Mouse (Mus musculus) kidney, adult 9 months (tissue): ENCODE data around the gene Tex44.

Experiments
- DNase-seq: peaks from one replicate; pipeline ENCODE4 v3.0.0; 2022

Tex44 gene

DNA sequence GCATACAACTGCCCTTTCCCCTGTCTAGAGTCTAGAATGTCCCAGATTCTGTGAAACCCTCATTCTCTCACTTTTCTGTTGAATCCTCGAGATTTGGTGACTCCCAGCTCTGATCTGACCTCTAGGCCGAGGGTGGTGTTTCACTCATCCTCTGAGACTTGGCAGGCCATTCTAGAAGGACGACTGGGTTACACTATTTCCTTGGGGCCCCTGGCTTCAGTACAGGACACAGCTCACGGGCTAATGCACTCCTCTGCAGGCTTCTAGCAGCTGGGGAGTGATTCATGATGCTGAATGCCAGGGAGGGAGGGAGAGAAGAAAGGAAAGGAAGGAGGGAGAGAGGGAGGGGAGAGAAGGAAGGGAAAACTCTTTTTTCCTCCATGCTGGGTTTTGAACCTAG is 22.1 kb downstream of the Tex44 start:
- DNase-seq = no peak

DNA sequence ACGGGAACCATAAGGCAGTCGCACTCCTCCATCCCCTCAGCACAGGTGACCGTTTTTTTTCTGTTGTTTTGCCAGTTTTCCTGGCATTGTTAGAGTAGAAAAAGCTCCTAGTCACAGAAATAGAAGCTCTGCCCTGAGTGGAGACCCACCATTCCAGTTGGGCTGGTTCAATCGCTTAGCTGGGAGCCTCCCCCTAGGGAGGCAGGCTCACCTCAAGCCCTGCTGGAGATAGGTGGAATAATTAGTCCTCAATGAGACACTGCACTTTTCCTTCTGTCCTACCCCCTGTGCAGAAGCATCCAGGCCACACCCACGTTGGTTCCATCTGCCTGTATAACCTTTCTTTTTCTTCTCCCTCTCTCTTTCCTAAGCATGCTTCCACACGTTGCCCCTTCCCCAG is 23.8 kb downstream of the Tex44 start:
- no peak for DNase-seq

DNA sequence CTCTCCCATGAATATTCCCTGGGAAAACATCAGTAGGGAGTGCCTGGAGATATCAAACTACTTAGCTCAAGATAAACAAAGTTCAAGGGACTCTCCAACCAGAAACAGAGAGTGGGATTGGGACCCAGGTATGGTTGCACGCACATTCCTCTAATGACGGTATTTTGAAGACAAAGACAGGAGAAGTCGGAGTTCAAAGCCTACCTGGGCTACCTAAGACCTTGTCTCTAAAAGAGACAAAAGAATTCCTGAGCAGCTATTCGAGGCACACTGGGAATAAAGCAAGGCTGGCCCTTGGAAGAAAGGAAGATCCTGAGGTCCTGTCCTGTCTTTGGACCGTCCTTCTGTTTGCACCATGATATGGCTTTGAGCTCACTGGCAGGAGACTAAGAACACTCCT is 26.6 kb downstream of the Tex44 start:
- DNase-seq = no peak

DNA sequence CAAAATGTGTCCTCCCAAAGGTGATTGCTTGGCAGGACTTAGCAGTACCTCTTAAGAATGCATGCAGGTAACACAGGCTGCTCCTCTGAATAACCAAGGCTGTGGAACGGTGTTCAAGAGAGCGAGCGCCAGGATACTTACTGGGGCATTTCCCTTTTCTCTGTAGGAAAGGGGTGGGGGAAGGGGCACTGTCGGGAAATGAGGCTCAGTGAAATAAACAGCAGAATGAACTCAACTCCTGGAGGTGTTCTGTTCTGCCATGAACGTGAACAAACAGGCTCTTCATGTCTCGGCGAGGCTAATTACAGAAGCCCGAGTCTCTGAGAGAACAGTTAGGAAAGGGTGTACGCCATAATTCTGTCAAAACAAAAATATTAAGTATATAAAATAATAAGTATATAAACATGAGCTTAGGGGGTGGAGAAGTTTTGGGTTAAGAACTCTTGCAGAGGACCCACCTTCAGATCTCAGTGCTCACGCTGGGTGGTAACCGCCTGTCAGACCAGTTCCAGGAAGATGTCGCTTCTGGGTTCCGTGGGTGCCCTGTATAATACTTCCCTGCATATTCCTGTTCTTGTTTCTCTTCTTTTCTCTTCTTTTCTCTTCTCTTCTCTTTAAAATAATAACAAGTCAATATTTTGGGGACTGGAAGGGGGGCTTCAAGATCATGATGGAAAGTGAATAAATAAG is 30.9 kb downstream of the Tex44 start:
- DNase-seq = no peak

DNA sequence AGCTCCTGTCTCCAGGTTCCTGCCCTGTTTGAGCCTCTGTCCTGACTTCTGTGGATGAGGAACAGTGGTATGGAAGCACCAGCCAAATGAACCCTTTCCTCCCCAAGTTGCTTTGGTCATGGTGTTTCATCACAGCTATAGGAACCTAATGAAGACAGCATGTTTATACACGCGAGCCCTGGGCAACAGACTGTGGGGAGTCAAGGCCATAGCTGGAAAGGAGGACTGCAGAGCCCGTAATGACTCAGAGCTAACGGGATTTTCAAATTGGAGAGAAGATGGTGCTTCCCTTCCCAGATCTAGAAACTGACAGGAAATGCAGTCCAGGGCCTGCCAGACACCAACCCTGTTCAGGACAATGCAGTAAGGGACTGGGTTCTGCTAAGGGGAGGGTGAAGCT is 33.2 kb downstream of the Tex44 start:
- DNase-seq = no peak

DNA sequence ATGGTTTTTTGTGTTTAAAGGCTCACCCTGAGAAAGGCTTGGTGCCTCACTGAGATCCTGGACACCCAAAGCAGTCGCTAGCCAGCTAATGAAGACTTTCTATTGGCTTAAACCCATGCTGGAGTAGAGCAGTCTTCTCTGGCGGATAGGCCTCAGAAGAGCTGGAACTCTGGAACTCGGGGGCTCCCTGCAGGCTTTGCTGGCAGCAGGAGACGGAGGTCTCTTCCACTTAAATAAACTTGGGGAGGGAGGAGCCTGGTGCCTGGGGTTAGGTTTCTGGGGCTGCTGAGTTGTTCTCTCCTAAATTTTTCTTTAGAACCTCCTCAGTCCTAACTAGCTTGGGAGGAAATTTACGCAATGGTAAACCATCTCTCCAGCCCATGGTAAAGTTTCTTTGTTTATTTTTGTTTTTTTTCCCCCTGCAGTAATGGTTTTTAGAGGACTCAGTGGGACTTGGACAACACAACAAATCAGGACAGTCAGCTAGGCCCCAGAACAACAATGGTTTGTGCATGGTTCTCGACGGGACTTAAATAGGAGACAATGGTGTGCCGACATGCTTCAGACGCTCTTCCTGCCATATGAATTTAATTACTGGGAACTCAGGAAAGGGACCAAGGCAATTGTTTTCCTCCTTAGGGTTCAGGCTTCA is 38.2 kb downstream of the Tex44 start:
- no peak for DNase-seq

DNA sequence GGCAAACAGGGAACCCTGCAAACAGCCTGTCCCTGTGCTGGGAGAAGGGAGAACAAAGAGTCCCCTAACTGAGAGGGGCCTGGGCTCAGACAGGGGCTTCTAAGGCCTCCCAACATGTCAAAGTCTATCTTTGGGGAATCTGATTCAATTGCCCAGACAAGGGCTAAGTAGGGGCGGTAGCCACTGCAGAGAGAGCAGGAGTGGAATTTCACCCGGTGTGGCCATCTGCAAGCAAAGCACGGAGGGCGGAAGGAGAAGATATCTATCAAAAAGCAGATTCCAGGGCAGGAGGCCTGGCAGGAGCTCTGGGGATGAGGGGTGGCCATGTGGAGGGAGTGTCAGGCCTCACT is 38.7 kb downstream of the Tex44 start:
- peak; percentile 48 for DNase-seq

DNA sequence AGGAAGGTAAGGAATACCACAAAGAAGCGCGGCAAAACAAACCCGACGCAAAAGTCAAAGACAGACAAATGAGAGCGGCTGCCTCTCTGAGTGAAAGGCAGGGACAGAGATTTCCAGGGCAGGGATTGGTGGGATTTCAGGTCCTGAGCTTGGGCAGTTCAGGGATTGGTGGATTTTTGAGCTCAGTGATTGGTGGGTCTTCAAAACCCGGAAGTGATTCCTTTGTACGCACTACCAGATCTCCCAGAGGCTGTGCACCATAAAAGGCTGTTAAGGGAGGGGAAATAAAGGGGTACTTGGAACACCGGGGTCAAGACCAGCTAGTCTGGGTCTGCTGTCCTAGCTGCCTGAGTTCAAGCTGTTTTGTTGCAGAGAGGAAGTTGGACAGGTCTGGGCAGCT is 41.3 kb downstream of the Tex44 start:
- DNase-seq = no peak

DNA sequence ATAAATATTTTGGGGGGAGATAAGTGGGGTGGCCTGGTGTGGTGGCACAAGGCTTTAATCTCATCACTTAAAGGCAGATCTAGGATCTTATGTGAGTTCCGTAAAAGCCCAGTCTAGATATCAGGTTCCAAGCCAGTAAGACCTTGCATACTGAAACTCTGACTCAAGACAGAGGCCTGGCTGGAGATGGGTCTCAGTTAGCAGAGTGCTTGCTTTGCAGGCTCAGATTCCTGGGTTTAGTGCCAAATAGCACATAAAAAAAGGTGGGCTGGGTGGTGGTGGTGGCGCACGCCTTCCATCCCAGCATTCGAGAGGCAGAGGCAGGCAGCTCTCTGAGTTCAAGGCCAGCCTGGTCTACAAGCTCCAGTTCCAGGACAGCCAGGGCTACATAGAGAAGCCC is 43.7 kb downstream of the Tex44 start:
- DNase-seq = no peak

DNA sequence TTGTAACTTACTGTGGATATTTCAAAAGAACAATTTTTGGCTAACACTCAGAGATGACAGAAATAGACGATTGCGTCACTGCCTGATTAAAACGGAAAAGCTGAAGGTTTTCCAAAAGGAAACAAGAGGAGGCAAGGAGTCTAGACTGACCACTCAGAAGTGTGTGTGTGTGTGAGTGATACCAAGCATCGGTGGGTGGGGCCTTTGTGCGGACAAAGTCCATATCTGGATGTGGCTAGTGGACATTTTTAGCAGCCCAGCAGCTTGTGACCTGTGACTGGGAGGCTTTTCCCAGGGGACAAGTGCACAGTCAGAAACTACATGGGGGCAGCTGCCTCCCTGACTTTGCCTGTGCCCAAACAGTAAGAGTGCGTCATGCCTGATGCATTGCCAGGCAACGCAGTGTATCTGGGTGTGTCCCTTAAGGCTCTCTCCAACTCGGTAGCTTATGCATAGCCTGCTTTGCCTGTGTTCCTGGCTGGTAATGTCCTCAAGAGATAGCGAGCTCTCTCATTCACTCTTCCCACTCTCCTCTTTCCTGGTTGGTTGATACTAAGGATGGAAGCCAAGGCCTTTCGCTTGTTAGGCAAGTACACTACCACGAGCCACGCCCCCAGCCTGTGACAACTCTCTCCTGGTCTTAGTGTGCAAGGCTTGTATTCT is 44.5 kb downstream of the Tex44 start:
- DNase-seq = peak; percentile 92

DNA sequence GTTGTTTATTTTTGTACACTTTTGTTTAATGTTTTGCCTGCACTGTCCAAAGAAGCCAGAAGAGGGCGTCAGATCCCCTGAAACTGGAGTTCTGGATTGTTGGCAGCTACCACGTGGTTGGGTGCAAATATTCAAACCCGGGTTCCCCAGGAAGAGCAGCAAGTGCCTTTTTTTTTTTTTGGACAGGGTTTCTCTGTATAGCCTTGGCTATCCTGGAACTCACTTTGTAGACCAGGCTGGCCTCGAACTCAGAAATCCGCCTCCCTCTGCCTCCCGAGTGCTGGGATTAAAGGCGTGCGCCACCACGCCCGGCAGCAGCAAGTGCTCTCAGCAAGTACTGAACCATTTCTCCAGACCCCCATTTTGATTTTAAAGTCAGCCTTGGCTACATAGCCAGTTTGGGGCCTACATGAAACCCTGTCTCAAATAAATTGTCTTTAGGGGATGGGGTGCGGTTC is 45.4 kb downstream of the Tex44 start:
- DNase-seq = peak; percentile 72

DNA sequence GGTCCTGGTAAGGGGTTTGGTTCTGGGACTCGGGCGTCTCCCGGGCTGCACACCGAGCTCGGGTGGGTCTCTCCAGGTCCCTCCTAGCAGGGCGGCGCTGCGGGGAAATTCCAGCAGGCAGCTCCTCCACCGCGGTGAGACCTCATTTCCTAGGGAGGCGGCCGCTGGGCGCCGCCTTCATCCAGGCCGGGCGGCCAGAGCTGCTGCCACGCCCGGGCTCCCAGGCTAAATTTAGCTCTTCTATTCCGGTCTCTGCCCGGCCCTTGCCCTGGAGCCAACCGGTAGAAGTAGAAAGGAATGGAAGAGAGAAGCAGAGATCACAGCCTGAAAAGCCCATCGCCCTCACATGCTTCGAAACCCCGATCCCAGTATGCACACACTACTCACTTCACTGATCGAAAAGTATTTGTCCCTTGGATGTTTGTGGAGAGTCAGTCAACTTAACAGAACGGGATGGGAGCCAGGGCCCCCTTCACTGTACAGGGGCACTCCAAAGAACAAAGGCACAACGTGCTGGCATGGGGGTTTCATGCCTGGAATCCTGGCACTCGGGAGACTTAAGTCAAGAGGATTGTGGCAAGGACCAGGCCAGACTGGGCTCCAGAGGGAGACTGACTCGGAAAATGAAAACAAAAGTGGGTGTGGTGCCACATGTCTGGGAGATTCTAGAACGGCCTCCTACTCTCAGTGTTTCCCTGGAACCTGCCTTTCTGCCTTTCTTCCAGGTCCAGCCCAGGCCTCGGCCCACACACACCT is 46.2 kb downstream of the Tex44 start:
- DNase-seq = peak; percentile 81

DNA sequence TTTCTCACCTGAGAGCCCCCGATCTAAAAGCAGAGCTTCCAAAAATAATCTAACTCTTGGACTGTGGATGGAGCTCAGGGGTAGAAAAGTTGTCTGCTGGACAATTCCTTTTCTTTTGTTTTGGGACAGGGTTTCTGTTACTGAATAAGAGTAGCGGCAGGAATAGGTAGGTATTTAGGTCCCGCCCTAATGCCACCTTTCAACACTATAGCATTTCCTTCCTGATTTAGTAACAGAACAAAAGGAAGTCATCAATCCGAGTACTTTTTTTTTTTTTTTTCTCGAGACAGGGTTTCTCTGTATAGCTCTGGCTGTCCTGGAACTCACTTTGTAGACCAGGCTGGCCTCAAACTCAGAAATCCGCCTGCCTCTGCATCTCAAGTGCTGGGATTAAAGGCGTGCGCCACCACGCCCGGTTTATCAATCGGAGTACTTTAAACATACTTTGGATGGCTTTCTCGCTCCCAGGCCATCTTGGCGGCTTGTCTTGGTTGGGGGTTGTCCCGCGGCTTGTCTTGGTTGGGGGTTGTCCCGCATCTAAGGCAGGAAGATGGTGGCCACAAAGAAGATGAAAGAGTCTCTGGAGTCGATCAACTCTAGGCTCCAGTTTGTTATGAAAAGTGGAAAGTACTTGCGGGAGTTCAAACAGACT is 47.1 kb downstream of the Tex44 start:
- no peak for DNase-seq
